15 mouse cellular contexts compared by ENCODE assay signal in the genomic region with DNA sequence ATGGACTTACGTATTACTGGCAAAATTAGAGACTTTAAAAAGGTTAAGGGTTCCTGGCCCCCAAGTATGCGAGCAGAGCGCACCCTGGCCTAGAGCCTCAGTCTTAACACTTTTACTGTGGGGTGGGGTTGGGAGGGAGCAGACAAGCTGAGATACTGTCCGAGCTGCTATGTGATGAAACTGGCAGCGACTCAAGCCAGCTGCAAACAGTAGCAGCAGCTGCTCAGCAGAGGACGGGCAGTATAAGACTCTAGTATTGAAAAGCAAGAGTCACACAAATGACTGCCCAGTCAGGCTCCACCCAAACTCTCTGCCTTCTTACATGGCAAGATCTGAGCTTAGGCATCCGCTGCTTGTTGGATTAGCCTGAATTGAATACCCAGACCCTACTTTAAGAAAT.
DNase-seq lines count a peak whose midpoint lies in the region; ATAC-seq and TF ChIP-seq lines count a peak whose summit lies in the region.
"Had no signal": no experiment of that assay in that cellular context is flagged by ENCODE, and none has a peak within 500 bp of the region (broad histone marks: within the 10 kb centered on the region; RNA-seq: fewer than 3 reads in every experiment).

No protein-coding gene starts in this region.

- H3K27me3 ChIP-seq in liver, embryonic 11.5 days (replicated peaks; ENCODE audit: control insufficient read depth, insufficient read depth, low read length), result no peaks in the 10 kb centered on the region
- H3K27me3 ChIP-seq: forebrain, embryonic 15.5 days; limb, embryonic 15.5 days; neural tube, embryonic 13.5 days had no signal

- no peak for ATAC-seq in liver, embryonic 11.5 days (replicated peaks; ENCODE audit: low FRiP score)
- ATAC-seq: forebrain, embryonic 15.5 days; liver, postnatal 0 days had no signal

- no peak for TF ChIP-seq CTCF in gastrocnemius, adult 2 months (IDR thresholded peaks at IDR 0.05)

- 48% methylated on average over 7 of the region's 7 CpGs for WGBS in large intestine, adult 2 months
- WGBS in liver, embryonic 11.5 days, result 80% methylated on average over 7 of the region's 7 CpGs

- peak; percentile 26 for DNase-seq in gastrocnemius, adult 2 months
- DNase-seq in gastrocnemius, postnatal 36 days, result no peak
- DNase-seq in kidney, postnatal 14 days, result peak; percentile 10
- DNase-seq in kidney, postnatal 36 days, result no peak
- DNase-seq in brain, adult 2 months (ENCODE audit: low read depth, low spot score), result peak; percentile 68
- peak; percentile 4 for DNase-seq in large intestine, adult 2 months (ENCODE audit: low read depth, low spot score)
- no peak for DNase-seq in liver, embryonic 11.5 days (ENCODE audit: low spot score)
- no peak for DNase-seq in cerebellum, postnatal 10 days
- DNase-seq: kidney, adult 2 months; liver, postnatal 0 days; right cerebral cortex, postnatal 14 days had no signal

- no peak overlapping the region for H3K4me2 ChIP-seq in liver, embryonic 11.5 days
- H3K4me2 ChIP-seq: forebrain, embryonic 15.5 days; limb, embryonic 15.5 days; neural tube, embryonic 13.5 days had no signal

- no peaks in the 10 kb centered on the region for H3K9me3 ChIP-seq in liver, embryonic 11.5 days (ENCODE audit: control insufficient read depth, low read length)
- H3K9me3 ChIP-seq: forebrain, embryonic 15.5 days; limb, embryonic 15.5 days; midbrain, embryonic 10.5 days had no signal

- H3K9ac ChIP-seq in liver, embryonic 11.5 days (ENCODE audit: low read depth, low read length), result no peak overlapping the region
- H3K9ac ChIP-seq: forebrain, embryonic 15.5 days; limb, embryonic 15.5 days; liver, postnatal 0 days; neural tube, embryonic 13.5 days had no signal

- intact Hi-C loops in gastrocnemius, adult 2 months (cut with DNase I), result no loop called here
- intact Hi-C loops in gastrocnemius, postnatal 36 days (cut with DNase I), result no loop called here

- no peak overlapping the region for H3K4me3 ChIP-seq in gastrocnemius, adult 2 months
- H3K4me3 ChIP-seq in liver, embryonic 11.5 days (ENCODE audit: low read depth, low read length), result no peak overlapping the region
- H3K4me3 ChIP-seq: forebrain, embryonic 15.5 days; limb, embryonic 15.5 days; midbrain, embryonic 10.5 days; neural tube, embryonic 13.5 days had no signal

- H3K4me1 ChIP-seq in liver, embryonic 11.5 days (replicated peaks; ENCODE audit: control insufficient read depth, insufficient read depth, low read length), result no peaks in the 10 kb centered on the region
- H3K4me1 ChIP-seq: forebrain, embryonic 15.5 days; limb, embryonic 15.5 days; midbrain, embryonic 10.5 days; neural tube, embryonic 13.5 days had no signal

- H3K36me3 ChIP-seq in liver, embryonic 11.5 days (ENCODE audit: control insufficient read depth, insufficient read depth, low read length), result no peaks in the 10 kb centered on the region
- H3K36me3 ChIP-seq: limb, embryonic 15.5 days had no signal

- no peak overlapping the region for H3K27ac ChIP-seq in gastrocnemius, adult 2 months
- H3K27ac ChIP-seq in liver, embryonic 11.5 days (ENCODE audit: low read depth, low read length), result no peak overlapping the region
- H3K27ac ChIP-seq: forebrain, embryonic 15.5 days; limb, embryonic 15.5 days; midbrain, embryonic 10.5 days; neural tube, embryonic 13.5 days had no signal

Comparison
In these comparisons a context has a peak if more than half of its experiments do, and no peak if none do; other contexts are left out.
1. DNase-seq: peak in gastrocnemius, adult 2 months (single experiment), kidney, postnatal 14 days (single experiment), brain, adult 2 months (single experiment) and large intestine, adult 2 months (single experiment); none in gastrocnemius, postnatal 36 days (0 of 2), kidney, postnatal 36 days (0 of 2), liver, embryonic 11.5 days (single experiment) and cerebellum, postnatal 10 days (0 of 2).